Mouse (Mus musculus): Measurements from ENCODE around the gene Ascc1. TPM values are rescaled to one million over a fixed set of nuclear protein-coding genes. Genes with fewer than 3 reads are reported as not detected.
A peak's percentile ranks its signal among the peaks of the same experiment; 100 is the strongest.

Gene Ascc1
- 16.0 and 16.7 TPM in 2 replicates for polyA plus RNA-seq (2015; fragmentation: Nextera tagmentation; extraction: Ambion mirVana)

- H3K4me3 ChIP-seq (ENCODE audit: low read depth, low read length), result peak within 1 kb of the TSS; percentile 77
- peaks cover 13% of the 10 kb centered on the region for H3K4me1 ChIP-seq (ENCODE audit: control insufficient read depth, low read depth, low read length)
- peak; percentile 94 for ATAC-seq (ENCODE audit: low read depth)
- H3K27ac ChIP-seq (ENCODE audit: low read length), result peak within 1 kb of the TSS; percentile 99
- WGBS (ENCODE audit: insufficient replicate concordance), result under 1% methylated on average over 51 of the region's 51 CpGs
- peak within 1 kb of the TSS; percentile 77 for H3K9ac ChIP-seq (ENCODE audit: low read depth, low read length)
- no peaks in the 10 kb centered on the region for H3K36me3 ChIP-seq (ENCODE audit: control insufficient read depth, insufficient read depth)
- no peaks in the 10 kb centered on the region for H3K9me3 ChIP-seq (replicated peaks; ENCODE audit: control insufficient read depth, low read length)
- no peaks in the 10 kb centered on the region for H3K27me3 ChIP-seq (ENCODE audit: control insufficient read depth, insufficient read depth, low read depth, low read length)
- peak within 1 kb of the TSS; percentile 95 for H3K4me2 ChIP-seq (ENCODE audit: low read depth, low read length)
Measured at GRCm38 (mm10) chr10:60002673-60003212, at the start of gene Ascc1, which contains the start of gene Anapc16. TSS of gene Ascc1 (plus strand) at chr10:60002805. TSS of gene Anapc16 (minus strand) at chr10:60003135.

- H3K4me3 ChIP-seq (ENCODE audit: low read depth, low read length), result no peak overlapping the region
- no peak overlapping the region for H3K9ac ChIP-seq (ENCODE audit: low read depth, low read length)
- no peak overlapping the region for H3K27ac ChIP-seq (ENCODE audit: low read length)
- peaks cover 24% of the 10 kb centered on the region for H3K4me1 ChIP-seq (ENCODE audit: control insufficient read depth, low read depth, low read length)
- no peak for ATAC-seq (ENCODE audit: low read depth)
- no peaks in the 10 kb centered on the region for H3K36me3 ChIP-seq (ENCODE audit: control insufficient read depth, insufficient read depth)
- peaks cover 36% of the 10 kb centered on the region for H3K27me3 ChIP-seq (ENCODE audit: control insufficient read depth, insufficient read depth, low read depth, low read length)
- WGBS (ENCODE audit: insufficient replicate concordance), result 39% methylated on average over 7 of the region's 7 CpGs
- no peaks in the 10 kb centered on the region for H3K9me3 ChIP-seq (replicated peaks; ENCODE audit: control insufficient read depth, low read length)
- H3K4me2 ChIP-seq (ENCODE audit: low read depth, low read length), result no peak overlapping the region
Measured at GRCm38 (mm10) chr10:59953564-59954039, 49.0 kb upstream of the Ascc1 start.

GRCm38 (mm10) chr10:59956681-59957080 lies 45.9 kb upstream of the Ascc1 start:
- Histone ChIP-seq H3K4me3 (ENCODE audit: low read depth, low read length) (no peak overlapping the region), H3K9me3 (replicated peaks; ENCODE audit: control insufficient read depth, low read length) (no peaks in the 10 kb centered on the region), H3K36me3 (ENCODE audit: control insufficient read depth, insufficient read depth) (no peaks in the 10 kb centered on the region), H3K27me3 (ENCODE audit: control insufficient read depth, insufficient read depth, low read depth, low read length) (peaks cover 22% of the 10 kb centered on the region), H3K27ac (ENCODE audit: low read length) (no peak overlapping the region), H3K9ac (ENCODE audit: low read depth, low read length) (no peak overlapping the region), H3K4me2 (ENCODE audit: low read depth, low read length) (no peak overlapping the region), H3K4me1 (ENCODE audit: control insufficient read depth, low read depth, low read length) (peaks cover 10% of the 10 kb centered on the region)
- ATAC-seq (ENCODE audit: low read depth), result no peak
- WGBS (ENCODE audit: insufficient replicate concordance), result 54% methylated on average over 5 of the region's 5 CpGs

GRCm38 (mm10) chr10:59957171-59958149 lies 45.1 kb upstream of the Ascc1 start:
- no peak for ATAC-seq (ENCODE audit: low read depth)
- Histone ChIP-seq H3K36me3 (ENCODE audit: control insufficient read depth, insufficient read depth) (no peaks in the 10 kb centered on the region), H3K4me3 (ENCODE audit: low read depth, low read length) (no peak overlapping the region), H3K27ac (ENCODE audit: low read length) (no peak overlapping the region), H3K27me3 (ENCODE audit: control insufficient read depth, insufficient read depth, low read depth, low read length) (peaks cover 20% of the 10 kb centered on the region), H3K9ac (ENCODE audit: low read depth, low read length) (no peak overlapping the region), H3K4me2 (ENCODE audit: low read depth, low read length) (no peak overlapping the region), H3K9me3 (replicated peaks; ENCODE audit: control insufficient read depth, low read length) (no peaks in the 10 kb centered on the region), H3K4me1 (ENCODE audit: control insufficient read depth, low read depth, low read length) (peaks cover 3% of the 10 kb centered on the region)
- WGBS (ENCODE audit: insufficient replicate concordance), result 43% methylated on average over 25 of the region's 25 CpGs

GRCm38 (mm10) chr10:59958458-59958857 lies 44.1 kb upstream of the Ascc1 start:
- H3K27me3 ChIP-seq (ENCODE audit: control insufficient read depth, insufficient read depth, low read depth, low read length), result peaks cover 14% of the 10 kb centered on the region
- WGBS (ENCODE audit: insufficient replicate concordance), result 46% methylated on average over 5 of the region's 5 CpGs
- no peak overlapping the region for H3K4me3 ChIP-seq (ENCODE audit: low read depth, low read length)
- no peak overlapping the region for H3K4me2 ChIP-seq (ENCODE audit: low read depth, low read length)
- no peak overlapping the region for H3K27ac ChIP-seq (ENCODE audit: low read length)
- no peaks in the 10 kb centered on the region for H3K9me3 ChIP-seq (replicated peaks; ENCODE audit: control insufficient read depth, low read length)
- no peaks in the 10 kb centered on the region for H3K4me1 ChIP-seq (ENCODE audit: control insufficient read depth, low read depth, low read length)
- H3K36me3 ChIP-seq (ENCODE audit: control insufficient read depth, insufficient read depth), result no peaks in the 10 kb centered on the region
- no peak for ATAC-seq (ENCODE audit: low read depth)
- no peak overlapping the region for H3K9ac ChIP-seq (ENCODE audit: low read depth, low read length)

GRCm38 (mm10) chr10:59959517-59959916 lies 43.1 kb upstream of the Ascc1 start:
- no peak overlapping the region for H3K4me2 ChIP-seq (ENCODE audit: low read depth, low read length)
- no peak overlapping the region for H3K27ac ChIP-seq (ENCODE audit: low read length)
- no peaks in the 10 kb centered on the region for H3K36me3 ChIP-seq (ENCODE audit: control insufficient read depth, insufficient read depth)
- no peaks in the 10 kb centered on the region; the same call in 1 of the 2 replicates for H3K4me1 ChIP-seq (ENCODE audit: control insufficient read depth, low read depth, low read length)
- H3K27me3 ChIP-seq (ENCODE audit: control insufficient read depth, insufficient read depth, low read depth, low read length), result peaks cover 14% of the 10 kb centered on the region
- no peak for ATAC-seq (ENCODE audit: low read depth)
- no peak overlapping the region for H3K4me3 ChIP-seq (ENCODE audit: low read depth, low read length)
- H3K9ac ChIP-seq (ENCODE audit: low read depth, low read length), result no peak overlapping the region
- 64% methylated on average over 11 of the region's 12 CpGs for WGBS (ENCODE audit: insufficient replicate concordance)
- H3K9me3 ChIP-seq (replicated peaks; ENCODE audit: control insufficient read depth, low read length), result no peaks in the 10 kb centered on the region

GRCm38 (mm10) chr10:59963609-59964008 lies 39.0 kb upstream of the Ascc1 start:
- H3K4me2 ChIP-seq (ENCODE audit: low read depth, low read length), result no peak overlapping the region
- ATAC-seq (ENCODE audit: low read depth), result no peak
- no peaks in the 10 kb centered on the region; the same call in 1 of the 2 replicates for H3K4me1 ChIP-seq (ENCODE audit: control insufficient read depth, low read depth, low read length)
- no peaks in the 10 kb centered on the region for H3K9me3 ChIP-seq (replicated peaks; ENCODE audit: control insufficient read depth, low read length)
- H3K27me3 ChIP-seq (ENCODE audit: control insufficient read depth, insufficient read depth, low read depth, low read length), result no peaks in the 10 kb centered on the region
- no peak overlapping the region for H3K4me3 ChIP-seq (ENCODE audit: low read depth, low read length)
- no peak overlapping the region for H3K9ac ChIP-seq (ENCODE audit: low read depth, low read length)
- 54% methylated on average over 2 of the region's 2 CpGs for WGBS (ENCODE audit: insufficient replicate concordance)
- no peak overlapping the region for H3K27ac ChIP-seq (ENCODE audit: low read length)
- no peaks in the 10 kb centered on the region for H3K36me3 ChIP-seq (ENCODE audit: control insufficient read depth, insufficient read depth)

- Histone ChIP-seq H3K4me3 (ENCODE audit: low read depth, low read length) (no peak overlapping the region), H3K27me3 (ENCODE audit: control insufficient read depth, insufficient read depth, low read depth, low read length) (no peaks in the 10 kb centered on the region), H3K9ac (ENCODE audit: low read depth, low read length) (no peak overlapping the region), H3K9me3 (replicated peaks; ENCODE audit: control insufficient read depth, low read length) (no peaks in the 10 kb centered on the region), H3K4me2 (ENCODE audit: low read depth, low read length) (no peak overlapping the region), H3K36me3 (ENCODE audit: control insufficient read depth, insufficient read depth) (no peaks in the 10 kb centered on the region), H3K27ac (ENCODE audit: low read length) (no peak overlapping the region), H3K4me1 (ENCODE audit: control insufficient read depth, low read depth, low read length) (peaks cover 2% of the 10 kb centered on the region; the same call in 1 of the 2 replicates)
- 25% methylated on average over 21 of the region's 23 CpGs for WGBS (ENCODE audit: insufficient replicate concordance)
- 0 out of 2 replicates have a peak, but pooled peaks have one; percentile 19 for ATAC-seq (ENCODE audit: low read depth)
Measured at GRCm38 (mm10) chr10:59964504-59965361, 37.9 kb upstream of the Ascc1 start.
